Mouse (Mus musculus) olfactory bulb, adult 2 months (tissue): ENCODE data around the gene Pogz.
"Not testable (repeated sequence)": the region's sequence is repeated elsewhere in the genome, so short reads cannot be mapped to it uniquely, and the experiment has no call there.

Experiments used
- CTCF ChIP-seq: fragments of 200-500 bp; IDR thresholded peaks from 2 replicates; pipeline ENCODE4 v1.5.1; 2012; ENCODE audit warnings: low read depth, mild to moderate bottlenecking, low read length, moderate library complexity; ENCODE audit not compliant: insufficient read depth
- POLR2A ChIP-seq: fragments of 200-500 bp; IDR thresholded peaks from 2 replicates; pipeline ENCODE4 v1.6.1; 2012; ENCODE audit warnings: mild to moderate bottlenecking, low read depth, low read length, moderate library complexity; ENCODE audit not compliant: insufficient read depth

- TF ChIP-seq CTCF, POLR2A: not testable (repeated sequence)
Observed at GRCm38 (mm10) chr3:94928979-94929378, 91.6 kb downstream of the Pogz start.
